Mouse (Mus musculus) natural killer cell, adult 2 months (primary cell): ENCODE data around the gene Gm42417.

ENCODE experiments used
- DNase-seq, 2 experiments: peaks; one replicate each; pipeline ENCODE4 v3.0.0; 2022; ENCODE audit warnings: low spot score in 2 of 2

Gm42417 gene

GRCm38 (mm10) chr1:36519626-36520025, 19.6 kb downstream of the Gm42417 start:
- no peak for DNase-seq

GRCm38 (mm10) chr1:36518259-36518658, 21.0 kb downstream of the Gm42417 start:
- DNase-seq = no peak

DNA sequence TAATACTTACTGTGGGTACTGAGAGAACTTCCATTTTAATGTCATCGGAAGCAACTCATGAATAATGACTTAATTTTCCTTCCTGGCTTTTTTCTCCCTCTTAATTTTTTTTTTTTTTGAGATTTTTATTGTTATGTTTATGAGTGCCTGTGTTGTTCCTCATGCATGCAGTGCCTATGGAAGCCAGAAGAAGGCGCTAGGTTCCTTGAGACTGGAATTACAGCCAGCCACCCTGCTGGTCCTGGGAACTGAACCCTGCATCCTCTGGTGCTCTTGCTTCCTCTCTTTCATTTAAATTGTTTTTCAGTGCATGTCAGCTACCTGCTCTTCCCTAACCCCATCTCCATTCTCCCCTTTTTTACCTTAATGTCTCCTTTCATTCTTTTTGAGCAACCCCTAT, 25.5 kb downstream of the Gm42417 start:
- DNase-seq = no peak

DNA sequence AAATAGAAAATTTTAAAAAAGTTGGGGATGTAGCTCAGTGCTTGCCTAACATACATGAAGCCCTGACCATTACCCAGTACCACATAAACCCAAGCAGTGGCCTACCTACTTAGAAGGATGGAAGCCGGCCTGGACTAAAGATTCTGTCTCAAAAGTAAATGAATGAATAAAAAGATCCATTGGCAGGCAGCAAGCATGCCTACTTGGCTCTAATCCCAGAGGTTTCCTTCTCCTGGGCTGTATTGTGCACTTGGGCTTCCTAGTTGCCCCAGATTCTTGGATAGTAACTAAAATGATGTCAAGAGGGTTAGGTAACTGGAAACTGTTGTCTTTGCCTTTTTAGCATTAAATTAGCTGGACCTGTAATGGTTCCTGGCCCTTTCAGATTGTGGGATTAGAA, 25.9 kb downstream of the Gm42417 start:
- no peak for DNase-seq

DNA sequence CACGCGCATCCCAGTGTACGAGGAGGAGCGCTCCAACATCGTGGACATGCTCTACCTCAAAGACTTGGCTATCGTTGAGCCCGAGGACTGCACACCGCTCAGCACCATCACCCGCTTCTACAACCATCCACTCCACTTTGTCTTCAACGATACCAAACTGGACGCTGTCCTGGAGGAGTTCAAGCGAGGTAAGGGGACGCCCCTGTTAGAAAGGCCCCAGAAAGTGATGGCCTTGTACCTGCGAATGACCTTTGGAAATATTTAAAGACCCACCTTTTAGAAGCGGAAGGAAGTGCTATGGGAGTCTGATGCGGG, 26.3 kb downstream of the Gm42417 start:
- no peak for DNase-seq

DNA sequence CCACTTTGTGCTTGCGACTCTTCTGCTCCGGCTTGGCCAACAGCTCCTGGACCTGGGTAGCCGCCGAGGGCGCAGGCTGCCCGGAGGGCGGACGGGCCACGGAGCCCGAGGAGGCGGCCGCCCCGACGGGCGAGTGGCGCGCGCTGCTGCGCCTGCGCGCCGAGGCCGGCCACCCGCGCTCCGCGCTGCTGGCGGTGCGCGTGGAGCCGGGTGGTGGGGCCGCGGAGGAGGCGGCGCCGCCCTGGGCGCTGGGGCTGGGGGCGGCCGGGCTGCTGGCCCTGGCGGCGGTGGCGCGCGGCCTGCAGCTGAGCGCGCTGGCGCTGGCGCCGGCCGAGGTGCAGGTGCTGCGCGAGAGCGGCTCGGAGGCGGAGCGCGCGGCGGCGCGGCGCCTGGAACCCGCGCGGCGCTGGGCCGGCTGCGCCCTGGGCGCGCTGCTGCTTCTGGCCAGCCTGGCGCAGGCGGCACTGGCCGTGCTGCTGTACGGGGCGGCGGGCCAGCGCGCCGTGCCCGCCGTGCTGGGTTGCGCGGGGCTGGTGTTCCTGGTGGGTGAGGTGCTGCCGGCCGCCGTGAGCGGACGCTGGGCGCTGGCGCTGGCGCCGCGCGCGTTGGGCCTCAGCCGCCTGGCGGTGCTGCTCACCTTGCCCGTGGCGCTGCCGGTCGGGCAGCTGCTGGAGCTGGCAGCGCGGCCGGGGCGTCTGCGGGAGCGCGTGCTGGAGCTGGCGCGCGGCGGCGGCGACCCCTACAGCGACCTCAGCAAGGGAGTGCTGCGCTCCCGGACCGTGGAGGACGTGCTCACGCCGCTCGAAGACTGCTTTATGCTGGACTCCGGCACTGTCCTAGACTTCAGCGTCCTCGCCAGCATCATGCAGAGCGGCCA, 26.9 kb downstream of the Gm42417 start:
- peak; percentile 21 to 45 for DNase-seq

DNA sequence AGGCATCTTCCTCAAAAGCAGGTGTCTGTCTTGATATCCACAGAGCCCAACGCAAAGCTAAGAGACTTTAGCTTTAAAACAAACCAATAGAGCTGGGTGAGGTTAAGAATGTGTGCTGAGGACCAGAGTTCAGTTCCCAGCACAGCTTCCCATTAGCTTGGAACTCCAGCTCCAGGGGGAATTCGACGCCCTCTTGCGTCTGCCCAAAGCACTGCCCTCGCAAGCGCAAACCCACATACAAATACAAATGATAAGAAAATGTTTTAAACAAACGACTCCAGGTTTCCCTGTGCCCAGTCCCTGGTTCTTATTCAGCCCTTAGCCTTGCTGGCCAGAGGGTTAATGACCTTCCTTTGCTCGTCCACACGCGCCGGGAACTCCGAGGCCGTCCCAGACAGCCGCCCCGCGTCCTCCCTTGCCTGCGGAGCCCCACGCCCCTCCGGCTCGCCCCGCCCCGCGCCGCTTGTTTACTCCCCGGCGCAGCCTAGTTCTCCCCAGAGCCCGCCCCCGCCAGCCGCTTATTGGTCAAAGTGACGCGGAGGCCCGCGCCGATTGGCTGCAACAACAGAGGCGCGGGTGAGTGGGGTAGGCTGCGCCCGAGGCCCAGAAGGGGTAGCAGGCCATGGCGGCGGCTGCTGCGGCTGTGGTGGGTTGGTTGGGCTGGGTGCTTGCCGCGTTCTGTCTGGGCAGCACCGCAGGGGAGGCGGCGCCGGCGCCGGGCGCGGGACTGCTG, 27.8 kb downstream of the Gm42417 start, which contains the start of gene Cnnm3:
TSS of gene Cnnm3 (plus strand) at position 579 of the 733 bp plus-strand sequence.
- DNase-seq = peak; percentile 99

- DNase-seq = no peak
These were observed 31.0 kb downstream of the Gm42417 start for GRCm38 (mm10) chr1:36508238-36508637.

GRCm38 (mm10) chr1:36501261-36501660, 38.0 kb downstream of the Gm42417 start:
- peak; percentile 62 to 74 for DNase-seq

- no peak for DNase-seq
These were observed 41.9 kb downstream of the Gm42417 start for GRCm38 (mm10) chr1:36497312-36497711.

DNA sequence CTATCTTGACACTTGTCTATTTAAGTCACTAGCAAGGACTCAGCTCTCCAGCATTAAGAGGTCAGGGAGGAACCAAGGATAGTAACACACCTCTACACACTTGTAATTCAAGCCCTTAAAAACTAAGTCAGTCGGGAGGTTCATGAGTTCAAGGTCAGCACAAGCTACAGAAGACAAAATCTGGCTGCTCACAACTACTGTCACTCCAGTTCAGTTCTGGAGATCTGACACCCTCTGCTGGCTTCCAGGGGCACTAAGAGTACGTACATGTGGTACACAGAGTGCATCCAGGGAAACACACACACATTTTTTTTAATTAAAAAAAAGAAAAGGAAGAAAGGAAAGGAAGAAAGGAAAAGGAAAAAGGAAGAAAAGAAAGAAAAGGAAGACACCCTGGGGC, 42.5 kb downstream of the Gm42417 start:
- no peak for DNase-seq

GRCm38 (mm10) chr1:36493299-36493698, 45.9 kb downstream of the Gm42417 start:
- DNase-seq = no peak

GRCm38 (mm10) chr1:36492416-36493139, 46.7 kb downstream of the Gm42417 start:
- DNase-seq = no peak

DNA sequence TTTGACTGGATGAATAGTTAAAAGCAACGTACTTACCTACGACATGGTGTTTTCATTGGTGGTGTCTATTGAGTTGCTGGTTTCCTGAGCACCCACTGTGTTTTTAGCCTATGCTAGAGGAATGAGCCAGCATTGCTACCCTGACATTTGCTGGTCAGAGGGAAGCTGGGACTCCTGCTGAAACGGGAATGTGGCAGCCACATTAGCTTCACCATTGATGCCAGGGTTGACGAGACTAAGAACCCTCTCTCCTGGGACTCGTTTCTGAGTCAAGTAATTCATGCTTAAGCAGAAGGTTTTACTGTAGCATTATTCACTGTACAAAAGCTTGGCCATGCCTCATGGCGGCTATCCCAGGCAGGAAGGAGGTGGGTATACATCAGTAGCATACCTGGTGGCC, 49.6 kb downstream of the Gm42417 start:
- DNase-seq = no peak

- no peak for DNase-seq
These were observed 52.1 kb downstream of the Gm42417 start for GRCm38 (mm10) chr1:36487111-36487510.

DNA sequence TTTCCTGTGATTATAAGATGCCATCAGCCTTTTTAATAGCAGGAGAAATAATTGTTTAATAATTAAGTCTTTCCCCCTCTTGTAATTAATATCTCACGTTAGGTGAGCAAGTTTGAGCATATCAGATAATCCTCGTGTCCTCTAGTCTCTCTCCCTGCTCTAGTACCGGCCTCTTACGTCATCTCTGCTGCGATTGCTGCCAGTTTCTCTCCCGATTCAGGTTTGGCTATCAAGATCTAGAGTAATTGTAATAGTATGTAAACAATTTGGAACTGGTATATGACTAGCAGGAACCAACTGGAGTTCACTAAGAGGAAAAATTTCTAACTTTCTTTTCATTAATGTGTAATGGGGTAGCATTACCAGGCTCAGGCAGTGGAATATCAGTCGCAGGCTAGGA, 54.1 kb downstream of the Gm42417 start:
- DNase-seq = no peak

GRCm38 (mm10) chr1:36483825-36484224, 55.4 kb downstream of the Gm42417 start:
- no peak for DNase-seq
